Comparison of ENCODE assay signal across 8 mouse cellular contexts in the genomic region with DNA sequence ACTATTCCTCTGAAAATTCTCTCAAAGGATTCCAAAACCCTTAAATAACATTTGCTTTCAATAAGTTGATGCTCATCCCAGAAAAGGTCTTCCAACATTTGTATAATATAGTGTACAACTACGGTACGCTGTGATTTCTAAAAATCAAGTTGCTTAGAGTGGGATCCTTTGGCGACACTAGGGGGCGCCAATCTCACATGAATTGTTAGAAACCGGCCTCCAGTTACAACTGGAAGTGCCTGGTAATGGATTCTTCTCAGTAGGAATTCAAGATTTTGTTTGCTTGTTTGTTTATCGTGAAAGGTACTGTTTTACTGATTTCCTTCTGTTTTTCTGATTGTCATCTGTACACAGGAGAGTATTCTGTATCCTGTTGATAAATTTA. TPM values are rescaled to one million over a fixed set of nuclear protein-coding genes. Genes with fewer than 3 reads are reported as not detected.
DNase-seq lines count a peak whose midpoint lies in the region; ATAC-seq and TF ChIP-seq lines count a peak whose summit lies in the region.

No protein-coding gene starts in this region.

- no peaks in the 10 kb centered on the region for H3K4me1 ChIP-seq in liver, embryonic 12.5 days
- no peaks in the 10 kb centered on the region for H3K4me1 ChIP-seq in forebrain, postnatal 0 days (ENCODE audit: insufficient read depth)
- peaks cover 3% of the 10 kb centered on the region; the same call in 1 of the 2 replicates for H3K4me1 ChIP-seq in midbrain, embryonic 12.5 days
- H3K4me1 ChIP-seq in spleen, adult 2 months (ENCODE audit: control insufficient read depth, insufficient read depth, insufficient read length) = no peaks in the 10 kb centered on the region

- no peak overlapping the region for H3K4me3 ChIP-seq in liver, embryonic 12.5 days
- no peak overlapping the region for H3K4me3 ChIP-seq in forebrain, postnatal 0 days (ENCODE audit: low read depth, low read length)
- no peak overlapping the region for H3K4me3 ChIP-seq in midbrain, embryonic 12.5 days
- no peak overlapping the region for H3K4me3 ChIP-seq in spleen, adult 2 months (ENCODE audit: extremely low read depth, insufficient read depth, insufficient read length)

- no peak overlapping the region for H3K27ac ChIP-seq in liver, embryonic 12.5 days
- H3K27ac ChIP-seq in forebrain, postnatal 0 days (ENCODE audit: low read depth, low read length) = no peak overlapping the region
- no peak overlapping the region for H3K27ac ChIP-seq in midbrain, embryonic 12.5 days (replicated peaks)
- H3K27ac ChIP-seq in spleen, adult 2 months (ENCODE audit: insufficient read depth, low read length) = no peak overlapping the region

- no peaks in the 10 kb centered on the region for H3K27me3 ChIP-seq in liver, embryonic 12.5 days (replicated peaks)
- no peaks in the 10 kb centered on the region for H3K27me3 ChIP-seq in forebrain, postnatal 0 days (ENCODE audit: insufficient read depth, low read length)
- no peaks in the 10 kb centered on the region for H3K27me3 ChIP-seq in midbrain, embryonic 12.5 days
- H3K27me3 ChIP-seq in spleen, adult 2 months (ENCODE audit: control insufficient read depth, insufficient read depth, low read length) = no peaks in the 10 kb centered on the region

- TF ChIP-seq CTCF in forebrain, postnatal 0 days (IDR thresholded peaks at IDR 0.05; ENCODE audit: low read depth) = peak; percentile 89
- peak; percentile 63; the same call in 1 of the 2 replicates for TF ChIP-seq CTCF in spleen, adult 2 months (IDR thresholded peaks at IDR 0.05; ENCODE audit: extremely low read depth, insufficient read depth, insufficient read length, insufficient replicate concordance)

- no peaks in the 10 kb centered on the region for H3K36me3 ChIP-seq in liver, embryonic 12.5 days
- no peaks in the 10 kb centered on the region for H3K36me3 ChIP-seq in forebrain, postnatal 0 days (ENCODE audit: insufficient read depth)
- H3K36me3 ChIP-seq in midbrain, embryonic 12.5 days = no peaks in the 10 kb centered on the region
- H3K36me3 ChIP-seq in spleen, adult 2 months (ENCODE audit: control insufficient read depth, insufficient read depth, low read length) = no peaks in the 10 kb centered on the region

- no peaks in the 10 kb centered on the region for H3K9me3 ChIP-seq in liver, embryonic 12.5 days (replicated peaks)
- H3K9me3 ChIP-seq in forebrain, postnatal 0 days (ENCODE audit: low read length) = no peaks in the 10 kb centered on the region
- H3K9me3 ChIP-seq in midbrain, embryonic 12.5 days = no peaks in the 10 kb centered on the region

- no peak overlapping the region for H3K4me2 ChIP-seq in liver, embryonic 12.5 days
- H3K4me2 ChIP-seq in forebrain, postnatal 0 days (ENCODE audit: low read depth) = no peak overlapping the region
- H3K4me2 ChIP-seq in midbrain, embryonic 12.5 days (replicated peaks) = no peak overlapping the region

- no peak for TF ChIP-seq POLR2A in spleen, adult 2 months (IDR thresholded peaks at IDR 0.05; ENCODE audit: low read depth, low read length)

- H3K9ac ChIP-seq in liver, embryonic 12.5 days = no peak overlapping the region
- H3K9ac ChIP-seq in forebrain, postnatal 0 days = no peak overlapping the region
- no peak overlapping the region for H3K9ac ChIP-seq in midbrain, embryonic 12.5 days (replicated peaks)

- DNase-seq in liver = peak; percentile 70
- peak; percentile 11 for DNase-seq in cerebellum, adult 11-12 months
- DNase-seq in forebrain, postnatal 0 days = peak; percentile 91
- peak; percentile 49 for DNase-seq in left cerebral cortex, adult 11 months (ENCODE audit: low spot score)
- peak; percentile 25 to 46 for DNase-seq in spleen, adult 2 months (ENCODE audit: low read depth in 1 of 2, low spot score in 2 of 2)

- WGBS in liver, embryonic 12.5 days (ENCODE audit: insufficient replicate concordance) = 17% methylated on average over 6 of the region's 6 CpGs
- WGBS in forebrain, postnatal 0 days = 7% methylated on average over 6 of the region's 6 CpGs
- WGBS in midbrain, embryonic 12.5 days = 16% methylated on average over 6 of the region's 6 CpGs
- 8% methylated on average over 6 of the region's 6 CpGs for WGBS in spleen, adult 2 months

- no peak for ATAC-seq in liver, embryonic 12.5 days
- peak; percentile 89 for ATAC-seq in forebrain, postnatal 0 days
- ATAC-seq in inflammation-experienced regulatory T-cells, adult 6 months = peak; percentile 91
- ATAC-seq in midbrain, embryonic 12.5 days (ENCODE audit: low FRiP score, low read depth) = peak; percentile 76

RNA-seq across cellular contexts. Expression of gene Gabrr3, which starts 13.7 kb away (rescaled TPM):
- polyA plus RNA-seq in liver, embryonic 12.5 days (2016; fragmentation: Nextera tagmentation; extraction: Ambion mirVana) = not detected in 2 replicates
- not detected in 2 replicates for total RNA-seq in forebrain, postnatal 0 days (2014; rRNA removed)
- 0.04 TPM in 1 of 2 replicates, not detected in the other for polyA plus RNA-seq in forebrain, postnatal 0 days (2015; fragmentation: Nextera tagmentation; extraction: Ambion mirVana)
- polyA plus RNA-seq in inflammation-experienced regulatory T-cells, adult 6 months (2017; shearing (Covaris generic)) = not detected
- 0.27 and 0.35 TPM in 2 replicates for polyA plus RNA-seq in midbrain, embryonic 12.5 days (2016; fragmentation: Nextera tagmentation; extraction: Ambion mirVana)
- not detected in 2 replicates for polyA plus RNA-seq in spleen, adult 2 months (2012; rRNA removed)

RNA-seq across cellular contexts. Expression of gene Riox2, which starts 50.7 kb away (rescaled TPM):
- polyA plus RNA-seq in liver, embryonic 12.5 days (2016; fragmentation: Nextera tagmentation; extraction: Ambion mirVana) = 28.8 and 29.7 TPM in 2 replicates
- 9.8 and 11.2 TPM in 2 replicates for total RNA-seq in forebrain, postnatal 0 days (2014; rRNA removed)
- 10.6 and 12.2 TPM in 2 replicates for polyA plus RNA-seq in forebrain, postnatal 0 days (2015; fragmentation: Nextera tagmentation; extraction: Ambion mirVana)
- polyA plus RNA-seq in inflammation-experienced regulatory T-cells, adult 6 months (2017; shearing (Covaris generic)) = 100 to 1,000 TPM in 2 of 3 experiments, 10 to 100 TPM in 1; 93.1 to 105 (median 101) TPM
- 19.3 and 19.9 TPM in 2 replicates for polyA plus RNA-seq in midbrain, embryonic 12.5 days (2016; fragmentation: Nextera tagmentation; extraction: Ambion mirVana)
- 6.0 and 8.2 TPM in 2 replicates for polyA plus RNA-seq in spleen, adult 2 months (2012; rRNA removed)

RNA-seq across cellular contexts. Expression of gene Olfr209, which starts 57.1 kb away (rescaled TPM):
- not detected in 2 replicates for polyA plus RNA-seq in liver, embryonic 12.5 days (2016; fragmentation: Nextera tagmentation; extraction: Ambion mirVana)
- not detected in 2 replicates for total RNA-seq in forebrain, postnatal 0 days (2014; rRNA removed)
- polyA plus RNA-seq in forebrain, postnatal 0 days (2015; fragmentation: Nextera tagmentation; extraction: Ambion mirVana) = not detected in 2 replicates
- not detected for polyA plus RNA-seq in inflammation-experienced regulatory T-cells, adult 6 months (2017; shearing (Covaris generic))
- polyA plus RNA-seq in midbrain, embryonic 12.5 days (2016; fragmentation: Nextera tagmentation; extraction: Ambion mirVana) = not detected in 2 replicates
- not detected in 2 replicates for polyA plus RNA-seq in spleen, adult 2 months (2012; rRNA removed)

Comparison
In these comparisons a context has a peak if more than half of its experiments do, and no peak if none do; other contexts are left out.
1. DNase-seq: peak in every context shown above with its lines; median percentile 91 in forebrain, postnatal 0 days; 70 in liver; 49 in left cerebral cortex, adult 11 months; 36 in spleen, adult 2 months; 11 in cerebellum, adult 11-12 months.